Mouse (Mus musculus): ENCODE results near the gene Tnfrsf18.
A peak's percentile ranks its signal among the peaks of the same experiment; 100 is the strongest.

The Tnfrsf18 gene

DNA sequence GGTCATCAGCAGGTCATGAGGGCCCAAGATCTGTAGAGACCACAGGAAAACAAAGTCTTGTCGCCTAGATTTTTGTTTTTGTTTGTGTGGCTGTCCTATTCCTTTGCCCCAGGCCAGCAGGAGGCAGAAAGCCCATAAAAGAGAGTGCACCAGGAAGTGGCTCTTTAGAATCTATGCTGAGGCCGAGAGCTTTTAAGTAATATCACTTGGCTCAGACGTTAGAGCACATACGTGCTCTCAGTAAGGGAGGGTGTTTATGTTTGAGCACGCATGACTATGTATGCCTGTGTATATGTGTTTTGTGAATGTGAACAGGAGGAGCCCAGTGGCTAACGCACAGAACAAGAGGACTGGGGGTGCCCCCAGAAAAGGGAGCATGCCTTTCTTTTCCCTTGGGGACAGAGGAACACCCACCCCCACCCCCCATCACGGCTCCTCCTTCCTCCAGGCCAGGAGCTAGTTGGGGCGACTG is 51.0 kb downstream of the Tnfrsf18 start:
- no peak for DNase-seq (ENCODE audit: low read depth, low spot score)

DNA sequence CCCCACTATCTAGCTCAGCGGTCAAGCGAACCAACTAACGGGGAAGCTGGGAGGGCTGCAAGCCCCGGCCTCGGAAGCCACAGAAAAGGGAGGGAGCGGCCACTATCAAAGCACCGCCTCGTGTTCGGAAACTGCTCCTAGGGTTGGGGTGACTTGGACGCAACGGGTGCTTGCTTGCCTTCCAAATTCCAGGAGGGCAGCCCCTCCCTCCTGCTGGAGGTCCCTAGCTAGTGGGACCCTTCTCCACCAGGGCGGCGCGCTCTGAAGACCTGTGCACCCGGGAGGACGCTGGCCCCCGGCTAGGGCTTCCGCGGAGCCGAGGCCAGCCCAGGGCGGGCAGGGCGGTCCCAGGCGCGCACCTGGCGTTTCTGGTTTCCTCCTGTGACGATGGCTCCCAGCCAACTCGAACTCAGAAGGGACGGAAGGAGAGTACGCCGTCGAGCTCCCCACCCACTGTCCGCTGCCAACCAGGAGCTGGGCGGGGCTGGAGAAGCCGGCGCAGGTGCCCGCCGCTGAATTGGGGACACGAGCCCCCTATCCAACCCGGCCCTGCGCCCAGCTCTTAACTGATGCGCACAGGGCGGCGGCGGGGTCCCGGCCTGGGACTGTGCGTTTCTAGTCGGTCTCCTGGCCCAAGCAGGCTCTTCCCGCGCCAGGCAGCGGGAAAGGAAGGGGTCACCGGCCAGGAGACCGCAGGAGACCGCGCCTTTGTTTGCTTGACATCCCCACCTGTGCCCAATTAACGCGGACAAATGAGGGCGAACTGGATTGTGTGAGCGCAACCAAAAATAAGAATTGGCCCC is 51.7 kb downstream of the Tnfrsf18 start:
- peak; percentile 62 for DNase-seq (ENCODE audit: low read depth, low spot score)

Measured in ZHBTc4 (cell line).